Mouse (Mus musculus): ENCODE measurements around the gene Mfap2.

Mfap2 gene

GRCm38 (mm10) chr4:141010118-141010517 lies at the start of gene Mfap2:
Mfap2 (plus strand) TSS chr4:141010418.
- in situ Hi-C loops (cut with MboI; ENCODE audit: unreplicated experiment in 2 of 2) = no loop called here

GRCm38 (mm10) chr4:140960781-140961466 lies 49.3 kb upstream of the Mfap2 start, which contains the start of gene Sdhb:
Sdhb (plus strand) TSS chr4:140961203.
- in situ Hi-C loops (cut with MboI; ENCODE audit: unreplicated experiment in 2 of 2) = no loop called here

- in situ Hi-C loops (cut with MboI; ENCODE audit: unreplicated experiment in 2 of 2) = no loop called here
Observed at GRCm38 (mm10) chr4:140961467-140962206, 48.6 kb upstream of the Mfap2 start.

- in situ Hi-C loops (cut with MboI; ENCODE audit: unreplicated experiment in 2 of 2) = no loop called here
Observed at GRCm38 (mm10) chr4:140962207-140962909, 47.9 kb upstream of the Mfap2 start.

GRCm38 (mm10) chr4:140962950-140963349 lies 47.3 kb upstream of the Mfap2 start:
- in situ Hi-C loops (cut with MboI; ENCODE audit: unreplicated experiment in 2 of 2) = no loop called here

GRCm38 (mm10) chr4:140963941-140964597 lies 46.1 kb upstream of the Mfap2 start:
- in situ Hi-C loops (cut with MboI; ENCODE audit: unreplicated experiment in 2 of 2) = no loop called here

- in situ Hi-C loops (cut with MboI; ENCODE audit: unreplicated experiment in 2 of 2) = loop anchor here (5.0 kb wide), 1 partner anchor 58 kb away; no protein-coding TSS in a partner anchor
Observed at GRCm38 (mm10) chr4:140964620-140965019, 45.6 kb upstream of the Mfap2 start.

- in situ Hi-C loops (cut with MboI; ENCODE audit: unreplicated experiment in 2 of 2) = loop anchor here (5.0 kb wide), 1 partner anchor 55 kb away; no protein-coding TSS in a partner anchor
Observed at GRCm38 (mm10) chr4:140967386-140968159, 42.6 kb upstream of the Mfap2 start.

- in situ Hi-C loops (cut with MboI; ENCODE audit: unreplicated experiment in 2 of 2) = no loop called here
Observed at GRCm38 (mm10) chr4:140971691-140972090, 38.5 kb upstream of the Mfap2 start.

GRCm38 (mm10) chr4:140974408-140974807 lies 35.8 kb upstream of the Mfap2 start:
- in situ Hi-C loops (cut with MboI; ENCODE audit: unreplicated experiment in 2 of 2) = no loop called here

- in situ Hi-C loops (cut with MboI; ENCODE audit: unreplicated experiment in 2 of 2) = no loop called here
Observed at GRCm38 (mm10) chr4:140975356-140975755, 34.9 kb upstream of the Mfap2 start.

- in situ Hi-C loops (cut with MboI; ENCODE audit: unreplicated experiment in 2 of 2) = no loop called here
Observed at GRCm38 (mm10) chr4:140977278-140977677, 32.9 kb upstream of the Mfap2 start.

GRCm38 (mm10) chr4:140977886-140978692 lies 32.1 kb upstream of the Mfap2 start:
- in situ Hi-C loops (cut with MboI; ENCODE audit: unreplicated experiment in 2 of 2) = no loop called here

- in situ Hi-C loops (cut with MboI; ENCODE audit: unreplicated experiment in 2 of 2) = no loop called here
Observed at GRCm38 (mm10) chr4:140981605-140982004, 28.6 kb upstream of the Mfap2 start.

- in situ Hi-C loops (cut with MboI; ENCODE audit: unreplicated experiment in 2 of 2) = no loop called here
Observed at GRCm38 (mm10) chr4:140982808-140983207, 27.4 kb upstream of the Mfap2 start.

GRCm38 (mm10) chr4:140983442-140983841 lies 26.8 kb upstream of the Mfap2 start:
- in situ Hi-C loops (cut with MboI; ENCODE audit: unreplicated experiment in 2 of 2) = no loop called here

GRCm38 (mm10) chr4:140984544-140984943 lies 25.7 kb upstream of the Mfap2 start:
- in situ Hi-C loops (cut with MboI; ENCODE audit: unreplicated experiment in 2 of 2) = no loop called here

- in situ Hi-C loops (cut with MboI; ENCODE audit: unreplicated experiment in 2 of 2) = no loop called here
Observed at GRCm38 (mm10) chr4:140986024-140986710, 24.1 kb upstream of the Mfap2 start.
